Mouse (Mus musculus) kidney, postnatal 0 days (tissue): ENCODE measurements around the gene Ppp1r14b. TPM values are rescaled to one million over a fixed set of nuclear protein-coding genes. Genes with fewer than 3 reads are reported as not detected.
A peak's percentile ranks its signal among the peaks of the same experiment; 100 is the strongest.

Source experiments
- ATAC-seq: fragments of 200-750 bp; cut with Nextera tagmentation; replicated peaks from 2 replicates; pipeline ENCODE4 v1.8.0; 2017; ENCODE audit warnings: low read depth, moderate number of reproducible peaks, moderate TSS enrichment, moderate library complexity; ENCODE audit not compliant: low FRiP score
- DNase-seq: peaks from one replicate; pipeline ENCODE4 v3.0.0-alpha.2; 2016; ENCODE audit warnings: low spot score
- H3K27ac ChIP-seq: fragments of 300-500 bp; sonication (generic); 2 replicates; pipeline ENCODE4 v1.5.1; 2014; ENCODE audit warnings: mild to moderate bottlenecking
- H3K27me3 ChIP-seq: fragments of 300-500 bp; sonication (generic); 2 replicates; pipeline ENCODE4 v1.6.1; 2014; ENCODE audit warnings: low read length, mixed read lengths; ENCODE audit not compliant: insufficient read depth
- H3K36me3 ChIP-seq: fragments of 300-500 bp; sonication (generic); 2 replicates; pipeline ENCODE4 v1.6.1; 2014; ENCODE audit warnings: low read length, mixed read lengths; ENCODE audit not compliant: insufficient read depth
- H3K4me1 ChIP-seq: fragments of 300-500 bp; sonication (generic); replicated peaks from 2 replicates; pipeline ENCODE4 v1.6.1; 2014; ENCODE audit warnings: antibody characterized with exemption, low read length, mixed read lengths; ENCODE audit not compliant: insufficient read depth
- H3K4me2 ChIP-seq: fragments of 300-500 bp; sonication (generic); 2 replicates; pipeline ENCODE4 v1.6.1; 2014; ENCODE audit warnings: mild to moderate bottlenecking, low read length, moderate library complexity, mixed read lengths
- H3K4me3 ChIP-seq: fragments of 300-500 bp; sonication (generic); replicated peaks from 2 replicates; pipeline ENCODE4 v1.5.1; 2014; ENCODE audit warnings: low read depth, low read length
- H3K9ac ChIP-seq: fragments of 300-500 bp; sonication (generic); 2 replicates; pipeline ENCODE4 v1.6.1; 2014; ENCODE audit warnings: low read depth, low read length
- H3K9me3 ChIP-seq: fragments of 300-500 bp; sonication (generic); replicated peaks from 2 replicates; pipeline ENCODE4 v1.6.1; 2016; ENCODE audit warnings: low read length, inconsistent platforms, mixed read lengths
- CTCF ChIP-seq: IDR thresholded peaks from 2 replicates; pipeline ENCODE4 v1.5.1; 2016; ENCODE audit warnings: antibody characterized with exemption, low read depth, mild to moderate bottlenecking, moderate library complexity
- WGBS: fragments of 180-500 bp; shearing (Covaris S2); extraction: QIAGEN DNeasy Blood & Tissue Kit; methylation state at CpG from one replicate; pipeline ENCODE4 v1.1.7; 2014; 5-methylcytosine and 5-hydroxymethylcytosine counted together
- polyA plus RNA-seq: library from polyadenylated mRNA; unstranded; fragments of >200 nt; fragmentation: Nextera tagmentation; extraction: Ambion mirVana; gene quantifications from 2 replicates; pipeline ENCODE4 v1.2.1, GENCODE M21; 2015

Ppp1r14b gene
- polyA plus RNA-seq, 1 experiment from 2014 or later = 174 TPM

DNA sequence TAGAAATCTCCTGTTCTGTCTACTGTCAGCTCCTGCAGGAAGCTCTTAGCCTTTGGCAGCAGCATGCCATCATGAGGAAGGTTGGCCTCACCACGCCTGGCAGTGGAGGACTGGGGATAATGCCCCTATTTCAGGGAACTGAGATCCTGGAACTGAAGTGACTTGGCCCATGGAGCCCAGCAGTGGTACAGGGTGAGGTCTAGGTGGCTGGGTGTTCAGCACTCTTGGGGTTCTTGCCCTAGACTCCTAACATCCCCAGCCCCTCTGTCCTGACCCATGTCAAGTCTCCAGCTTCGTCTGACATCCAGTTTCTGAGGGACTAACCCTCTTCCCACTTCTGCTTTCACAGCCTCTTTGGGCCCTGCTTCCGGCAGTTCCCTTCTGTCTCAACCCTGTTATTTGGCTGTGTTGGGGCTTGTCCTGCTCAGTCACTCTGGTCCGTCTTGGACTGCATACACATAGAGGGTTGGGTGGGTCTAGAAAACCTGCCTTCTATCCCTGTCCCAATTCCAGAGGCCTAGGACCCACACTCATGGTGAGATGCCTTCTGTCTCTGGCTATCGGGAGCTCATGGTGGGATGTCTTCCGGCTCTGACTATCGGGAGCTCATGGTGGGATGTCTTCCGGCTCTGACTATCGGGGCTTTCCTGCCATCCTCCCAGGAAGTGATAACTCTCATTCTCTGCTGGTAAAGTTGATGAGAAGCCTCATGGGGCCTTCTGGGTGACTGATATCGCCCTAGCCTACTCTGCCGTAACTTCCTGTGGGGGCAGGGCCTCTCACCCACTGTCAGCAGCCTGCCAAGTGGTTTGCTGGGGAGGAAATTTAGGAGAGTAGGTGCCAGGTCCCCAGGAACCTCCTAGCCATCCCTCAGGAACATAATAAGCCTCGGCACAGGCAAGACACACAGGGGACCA, 43.0 kb downstream of the Ppp1r14b start:
- WGBS = 71% methylated on average over 12 of the region's 12 CpGs
- TF ChIP-seq CTCF = no peak
- H3K9ac ChIP-seq = no peak overlapping the region
- DNase-seq = no peak
- H3K27ac ChIP-seq = no peak overlapping the region
- H3K9me3 ChIP-seq = no peaks in the 10 kb centered on the region
- ATAC-seq = no peak
- H3K4me1 ChIP-seq = no peaks in the 10 kb centered on the region
- no peaks in the 10 kb centered on the region for H3K27me3 ChIP-seq
- H3K36me3 ChIP-seq = peaks cover 30% of the 10 kb centered on the region
- no peak overlapping the region for H3K4me2 ChIP-seq
- H3K4me3 ChIP-seq = no peak overlapping the region

DNA sequence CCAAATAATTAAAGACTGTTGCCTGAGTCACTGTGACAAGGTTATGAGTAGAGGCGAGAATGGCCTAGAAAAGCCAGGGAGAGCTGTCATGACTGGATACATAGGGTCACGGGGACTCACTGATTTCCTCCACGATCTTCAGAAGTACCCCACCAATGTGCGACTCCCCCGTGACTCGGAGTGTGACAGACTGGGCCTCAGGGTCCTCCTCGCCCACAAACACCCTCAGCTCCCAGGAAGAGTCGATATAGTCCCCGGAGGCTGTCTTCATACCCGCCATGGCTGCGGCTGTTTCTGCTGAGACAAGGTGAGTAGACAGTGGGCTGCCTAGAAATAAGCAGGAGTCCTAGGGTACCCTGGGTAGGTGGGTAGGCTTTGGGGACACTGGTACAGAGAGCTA, 43.8 kb downstream of the Ppp1r14b start:
- Histone ChIP-seq H3K9me3 (no peaks in the 10 kb centered on the region), H3K36me3 (peaks cover 37% of the 10 kb centered on the region), H3K4me1 (no peaks in the 10 kb centered on the region), H3K9ac (no peak overlapping the region), H3K4me2 (no peak overlapping the region), H3K27me3 (no peaks in the 10 kb centered on the region), H3K4me3 (no peak overlapping the region), H3K27ac (no peak overlapping the region)
- DNase-seq (no peak), ATAC-seq (no peak)
- WGBS = 87% methylated on average over 11 of the region's 11 CpGs
- TF ChIP-seq CTCF = no peak

DNA sequence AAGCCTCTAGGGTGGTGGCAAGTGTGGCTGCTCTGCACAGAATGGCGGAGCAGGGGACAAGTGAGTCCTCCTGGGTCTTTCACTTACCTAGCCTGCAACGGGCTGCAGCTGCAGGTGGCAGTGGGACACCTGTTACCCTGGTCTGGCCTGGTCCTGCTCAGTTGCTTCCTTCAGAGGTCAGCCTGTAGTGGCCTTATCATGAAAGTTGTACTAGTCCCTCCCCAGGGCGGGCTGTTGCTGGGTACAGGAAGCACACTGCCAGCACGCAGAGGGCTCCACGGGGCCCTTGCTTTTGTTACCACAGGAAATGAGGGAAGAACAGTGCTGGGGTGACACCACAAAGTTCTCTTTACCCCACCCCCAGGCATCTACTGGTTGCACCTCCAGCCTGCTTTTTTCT, 44.4 kb downstream of the Ppp1r14b start, which contains the start of gene Fermt3:
Fermt3 (minus strand) TSS at position 279 of the 400 bp plus-strand sequence.
- WGBS = 77% methylated on average over 5 of the region's 5 CpGs
- Histone ChIP-seq H3K4me1 (no peaks in the 10 kb centered on the region), H3K27me3 (no peaks in the 10 kb centered on the region), H3K9ac (no peak within 1 kb of the TSS), H3K4me2 (no peak within 1 kb of the TSS), H3K9me3 (no peaks in the 10 kb centered on the region), H3K27ac (no peak within 1 kb of the TSS), H3K36me3 (peaks cover 41% of the 10 kb centered on the region), H3K4me3 (no peak within 1 kb of the TSS)
- ATAC-seq (no peak), DNase-seq (no peak)
- TF ChIP-seq CTCF = no peak

DNA sequence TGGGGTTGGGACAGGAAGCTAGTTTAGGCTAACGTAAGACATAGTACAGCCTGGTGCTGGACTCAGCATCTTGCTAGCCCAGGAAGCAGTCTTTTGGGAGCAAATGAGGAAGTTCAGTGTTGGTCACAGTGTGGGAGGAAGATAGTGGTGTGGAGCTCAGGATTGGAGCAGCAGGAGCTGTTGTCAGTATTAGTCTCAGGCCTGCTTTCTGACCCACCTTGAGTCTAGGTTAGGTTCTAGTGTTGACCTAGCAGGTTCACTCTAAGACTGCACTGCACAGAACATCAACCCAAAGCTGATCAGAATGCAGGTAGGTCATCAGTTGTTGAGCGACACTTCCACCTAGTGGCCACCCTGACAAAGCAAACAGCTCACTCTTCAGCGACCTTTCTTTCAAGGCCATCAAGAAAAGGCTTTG, 45.5 kb downstream of the Ppp1r14b start:
- WGBS = 46% methylated on average over 3 of the region's 3 CpGs
- Histone ChIP-seq H3K4me1 (no peaks in the 10 kb centered on the region), H3K36me3 (peaks cover 51% of the 10 kb centered on the region), H3K4me2 (no peak overlapping the region), H3K9ac (no peak overlapping the region), H3K4me3 (no peak overlapping the region), H3K27ac (no peak overlapping the region), H3K9me3 (no peaks in the 10 kb centered on the region), H3K27me3 (no peaks in the 10 kb centered on the region)
- DNase-seq = peak; percentile 79
- TF ChIP-seq CTCF = peak; percentile 84
- ATAC-seq = peak; percentile 61

Other genes starting within 250 kb of the Ppp1r14b start
- 19.6 TPM in 2 replicates for gene Rps6ka4, start 134.3 kb upstream of the Ppp1r14b start, polyA plus RNA-seq
- 0.73 and 0.87 TPM in 2 replicates for gene Ccdc88b, start 116.8 kb upstream of the Ppp1r14b start, polyA plus RNA-seq
- 137 and 142 TPM in 2 replicates for gene Trmt112, start 65.3 kb upstream of the Ppp1r14b start, polyA plus RNA-seq
- gene Prdx5, start 64.9 kb upstream of the Ppp1r14b start, polyA plus RNA-seq = 822 and 884 TPM in 2 replicates
- gene Esrra, start 53.2 kb upstream of the Ppp1r14b start, polyA plus RNA-seq = 22.7 and 23.0 TPM in 2 replicates
- 3.9 and 4.0 TPM in 2 replicates for gene Catsperz, start 49.6 kb upstream of the Ppp1r14b start, polyA plus RNA-seq
- 0.46 and 0.69 TPM in 2 replicates for gene Kcnk4, start 40.5 kb upstream of the Ppp1r14b start, polyA plus RNA-seq
- 75.8 and 76.5 TPM in 2 replicates for gene Bad, start 33.1 kb upstream of the Ppp1r14b start, polyA plus RNA-seq
- 32.6 and 33.1 TPM in 2 replicates for gene Gpr137, start 32.5 kb upstream of the Ppp1r14b start, polyA plus RNA-seq
- gene Plcb3, start 1.5 kb downstream of the Ppp1r14b start, polyA plus RNA-seq = 24.6 and 28.5 TPM in 2 replicates
- gene Fkbp2, start 5.5 kb downstream of the Ppp1r14b start, polyA plus RNA-seq = 128 and 129 TPM in 2 replicates
- gene Vegfb, start 12.7 kb downstream of the Ppp1r14b start, polyA plus RNA-seq = 52.8 and 56.6 TPM in 2 replicates
- 30.7 and 32.1 TPM in 2 replicates for gene Dnajc4, start 17.6 kb downstream of the Ppp1r14b start, polyA plus RNA-seq
- 39.0 and 40.8 TPM in 2 replicates for gene Nudt22, start 21.1 kb downstream of the Ppp1r14b start, polyA plus RNA-seq
- gene Trpt1, start 21.2 kb downstream of the Ppp1r14b start, polyA plus RNA-seq = 14.5 and 14.7 TPM in 2 replicates
- gene Fermt3, start 44.5 kb downstream of the Ppp1r14b start, polyA plus RNA-seq = 3.5 and 4.3 TPM in 2 replicates
- gene Stip1, start 65.0 kb downstream of the Ppp1r14b start, polyA plus RNA-seq = 131 and 149 TPM in 2 replicates
- 28.0 and 35.5 TPM in 2 replicates for gene Macrod1, start 81.8 kb downstream of the Ppp1r14b start, polyA plus RNA-seq
- gene Flrt1, start 130.8 kb downstream of the Ppp1r14b start, polyA plus RNA-seq = 4.8 and 5.1 TPM in 2 replicates
- 197 and 209 TPM in 2 replicates for gene Otub1, start 231.3 kb downstream of the Ppp1r14b start, polyA plus RNA-seq
- 2,325 and 2,471 TPM in 2 replicates for gene Cox8a, start 242.6 kb downstream of the Ppp1r14b start, polyA plus RNA-seq